Mouse (Mus musculus) WW6 (cell line): ENCODE results near the gene Cldn5.

ENCODE experiments used
- DNase-seq: peaks from one replicate; pipeline ENCODE4 v3.0.0-alpha.2; 2013; ENCODE audit warnings: low read depth, low spot score

Cldn5 gene

DNA sequence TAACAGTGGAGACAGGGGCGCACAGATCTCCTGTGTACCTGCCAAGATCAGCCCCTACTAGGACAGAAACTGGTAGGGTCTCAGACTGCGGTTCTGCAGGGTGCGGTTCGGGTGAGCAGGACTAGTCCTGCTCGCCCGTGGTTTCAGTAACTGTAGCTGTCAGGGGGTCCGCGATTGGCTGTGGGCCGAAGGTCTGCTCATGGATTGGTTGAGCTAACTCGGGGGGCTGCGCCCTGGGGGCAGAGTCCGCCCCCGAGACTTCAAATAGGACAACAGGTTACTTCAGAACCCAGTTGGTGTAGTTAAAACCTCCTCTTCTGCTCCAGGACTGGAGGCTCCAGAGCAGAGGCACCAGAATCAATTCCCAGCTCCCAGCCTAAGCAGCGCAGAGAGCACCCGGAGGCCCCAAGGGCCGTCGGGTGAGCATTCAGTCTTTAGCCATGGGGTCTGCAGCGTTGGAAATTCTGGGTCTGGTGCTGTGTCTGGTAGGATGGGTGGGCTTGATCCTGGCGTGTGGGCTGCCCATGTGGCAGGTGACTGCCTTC is at the start of gene Cldn5:
Gene Cldn5, plus strand, starts transcription at position 292 of the 545 bp plus-strand sequence.
- peak; percentile 74 for DNase-seq

DNA sequence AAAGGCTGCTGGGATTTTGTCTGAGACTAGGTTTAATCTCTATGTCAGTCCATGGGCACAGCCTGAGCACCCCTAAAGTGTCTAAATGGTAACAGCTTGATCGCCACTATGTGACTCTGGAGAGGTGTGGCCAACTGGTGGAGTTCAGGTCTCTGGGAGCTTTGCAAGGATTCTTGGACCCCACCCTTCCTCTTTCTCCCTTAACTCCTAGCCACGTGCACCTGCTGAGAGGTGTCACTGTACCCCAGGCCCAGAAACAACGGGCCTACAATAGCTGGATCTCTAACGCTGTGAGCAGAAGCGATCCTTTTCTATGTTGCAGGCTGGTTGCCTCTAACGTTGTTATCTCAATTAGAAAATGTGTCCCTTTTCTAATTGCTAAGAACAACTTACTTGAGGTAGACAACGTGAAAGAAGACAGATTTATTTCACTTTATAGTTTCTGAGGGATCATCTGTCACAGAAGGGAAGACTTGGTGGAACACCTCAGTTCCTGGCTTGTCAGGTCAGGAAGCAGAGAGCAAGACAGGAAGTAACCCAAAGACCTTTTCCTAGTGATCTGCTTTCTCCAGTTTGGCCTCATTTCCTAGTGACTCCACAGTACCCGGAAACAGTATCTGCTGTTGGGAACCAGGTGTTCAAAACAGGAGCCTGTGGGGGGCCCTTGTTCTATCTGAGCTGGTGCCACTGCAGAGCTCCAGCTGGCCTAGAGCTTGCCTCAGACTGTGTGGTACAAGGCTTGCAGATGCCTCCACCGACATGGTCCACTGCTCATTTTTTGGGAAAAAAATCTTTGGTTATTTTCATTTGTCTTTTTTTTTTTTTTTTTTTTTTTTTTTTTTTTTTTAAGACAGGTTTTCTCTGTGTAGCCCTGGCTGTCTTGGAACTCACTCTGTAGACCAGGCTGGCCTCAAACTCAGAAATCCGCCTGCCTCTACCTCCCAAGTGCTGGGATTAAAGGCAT is 48.8 kb upstream of the Cldn5 start:
- no peak for DNase-seq

DNA sequence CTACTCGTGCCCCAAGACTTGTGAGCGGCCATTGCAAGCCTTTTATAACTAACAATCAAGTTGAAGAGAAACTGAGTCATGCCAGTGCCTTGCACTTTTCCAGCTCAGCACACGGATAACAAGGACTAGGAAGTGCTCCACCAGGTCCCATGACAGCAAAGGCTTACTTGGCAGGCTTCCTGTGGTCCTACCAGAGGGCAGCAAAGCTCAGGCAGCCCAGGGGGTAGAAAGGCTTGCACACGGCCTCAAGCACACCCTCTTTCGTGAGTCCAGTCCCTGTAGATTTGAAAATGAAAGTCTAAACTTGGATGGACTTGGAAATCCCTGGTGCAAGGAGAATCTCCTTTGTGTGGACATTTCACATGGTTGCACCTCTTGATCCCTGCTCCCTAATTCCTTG is 47.5 kb upstream of the Cldn5 start:
- DNase-seq = no peak

DNA sequence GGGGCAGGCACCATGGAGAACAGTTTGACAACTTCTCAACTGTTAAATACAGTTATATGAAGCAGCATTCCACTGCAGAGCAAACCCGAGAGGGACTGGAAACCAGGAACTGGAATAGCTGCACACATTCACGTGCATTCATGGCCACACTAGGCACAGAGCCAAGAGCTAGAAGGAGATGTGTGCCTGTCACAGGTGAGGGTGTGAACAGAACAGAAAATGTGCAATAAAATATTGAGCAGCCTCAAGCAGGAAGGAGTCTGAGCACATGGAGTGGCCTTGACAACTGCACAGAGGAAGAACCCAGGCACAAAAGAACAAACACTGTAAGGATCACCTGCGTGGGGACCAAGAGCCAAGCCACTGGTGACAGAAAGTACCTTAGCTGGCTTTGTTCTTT is 46.0 kb upstream of the Cldn5 start:
- DNase-seq = no peak

DNA sequence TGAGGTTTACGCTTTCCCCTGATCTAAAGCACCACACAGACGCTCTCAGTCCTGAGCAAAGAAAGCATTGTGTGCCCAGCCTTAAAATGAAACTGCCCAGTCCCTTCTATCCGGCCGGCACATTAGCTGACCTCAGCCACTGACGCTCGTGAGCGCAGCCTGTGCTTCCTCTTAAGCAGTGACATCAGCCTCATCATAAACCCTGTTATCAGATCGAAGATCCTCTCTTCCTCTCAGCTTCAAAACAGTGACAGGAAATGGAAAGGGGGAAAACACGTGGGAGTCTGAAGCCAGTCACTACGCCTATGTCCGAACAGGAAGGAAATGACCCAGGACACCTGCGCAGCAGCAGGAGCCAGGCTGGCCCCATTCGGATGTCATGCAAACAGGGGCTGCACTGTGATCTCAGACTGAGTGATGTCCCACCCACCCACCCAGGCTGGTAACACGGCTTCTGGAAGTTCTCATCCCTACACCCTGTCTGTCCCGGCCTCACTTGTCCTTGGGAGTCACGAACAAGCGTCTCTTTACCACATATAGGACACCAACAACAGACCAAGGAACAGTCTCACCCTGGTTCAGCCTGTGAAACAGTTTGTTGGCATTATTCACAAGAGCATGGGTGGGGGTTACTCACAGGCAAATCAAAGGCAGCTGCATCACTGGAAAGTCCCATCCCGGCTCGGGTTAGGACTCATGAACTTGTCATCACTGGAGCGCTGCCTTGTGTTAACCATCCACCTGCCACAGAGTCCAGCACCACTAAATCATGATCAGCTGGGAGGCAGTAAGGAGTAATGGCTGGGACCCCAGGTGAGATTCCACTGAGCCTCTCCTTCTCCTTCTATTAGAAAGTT is 43.3 kb upstream of the Cldn5 start:
- DNase-seq = no peak

DNA sequence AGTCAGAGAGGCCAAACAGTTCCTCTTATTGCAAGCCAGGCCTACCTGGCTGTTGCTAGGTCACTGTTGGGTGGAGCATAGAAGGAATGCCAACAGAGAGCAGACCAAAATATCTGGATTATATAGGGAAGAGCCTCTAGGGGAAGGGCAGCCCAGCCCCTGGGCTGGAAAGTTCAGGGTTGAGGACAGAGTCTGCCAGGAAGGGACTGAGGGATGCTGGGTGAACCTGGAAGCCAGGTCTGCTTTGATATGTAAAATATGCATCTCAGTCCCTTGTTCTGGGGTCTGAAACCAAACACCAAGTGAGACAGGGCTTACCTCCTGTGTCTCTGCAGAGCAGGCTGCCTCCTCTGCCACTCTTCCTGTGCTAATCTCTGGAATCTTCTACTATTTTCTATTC is 38.3 kb upstream of the Cldn5 start:
- peak; percentile 33 for DNase-seq

DNA sequence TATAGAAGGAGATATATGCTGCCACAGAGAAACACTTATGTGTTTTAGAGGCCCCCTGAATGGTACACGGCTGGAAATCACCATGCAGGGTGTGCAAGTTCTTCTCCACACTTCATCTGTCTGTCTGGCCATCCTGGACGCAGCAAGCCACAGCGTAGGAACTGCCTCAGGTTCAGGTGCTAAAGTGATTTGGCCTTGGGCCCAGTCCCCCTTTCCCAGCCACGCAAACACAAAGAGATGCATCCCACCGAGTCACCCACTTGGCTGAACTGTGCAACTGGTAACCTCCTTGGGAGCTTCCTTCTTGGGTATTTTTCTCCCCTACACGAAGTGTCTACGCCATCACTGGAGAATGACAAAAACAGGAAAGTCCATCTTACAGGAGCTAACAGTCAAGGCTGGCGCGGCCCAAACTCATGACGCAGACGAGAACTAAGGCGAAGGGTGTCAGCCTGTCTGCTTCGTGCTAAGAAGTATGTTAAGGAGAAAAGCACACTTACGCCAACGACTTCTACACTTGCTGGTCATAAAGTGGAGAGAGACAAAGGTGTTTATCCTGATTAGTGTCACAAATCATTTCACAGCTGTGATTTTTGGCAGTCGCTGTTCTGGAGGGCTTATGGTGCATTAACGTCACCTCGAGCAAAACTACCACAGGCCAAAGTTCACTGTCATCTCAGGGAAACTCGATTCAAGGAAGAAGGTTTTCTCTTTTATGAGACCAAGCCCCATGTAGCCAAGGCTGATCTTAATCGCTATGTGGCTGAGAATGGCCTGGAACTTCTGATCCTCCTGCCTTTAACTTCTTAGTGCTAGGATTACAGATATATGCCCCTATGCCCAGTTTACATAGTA is 30.2 kb upstream of the Cldn5 start:
- DNase-seq = no peak

DNA sequence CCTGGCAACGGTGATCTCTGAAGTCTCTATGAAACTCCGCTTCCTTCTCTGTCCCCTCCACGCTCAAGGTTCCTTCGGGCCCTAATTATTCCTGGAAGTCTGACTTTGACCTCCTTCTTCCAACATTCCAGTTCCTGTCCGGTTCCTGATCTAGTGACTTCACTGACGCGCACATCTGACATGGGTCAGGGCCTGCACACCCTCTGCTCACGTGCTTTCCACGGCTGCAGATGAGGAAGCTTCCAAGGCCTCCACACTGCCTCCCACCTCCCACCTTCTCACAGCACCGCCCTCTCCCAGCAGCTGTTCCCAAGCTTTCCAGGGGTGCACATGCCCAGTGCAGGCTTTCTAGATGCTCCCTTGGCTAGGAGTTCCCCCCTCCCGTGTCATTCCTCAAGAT is 25.5 kb upstream of the Cldn5 start:
- no peak for DNase-seq

DNA sequence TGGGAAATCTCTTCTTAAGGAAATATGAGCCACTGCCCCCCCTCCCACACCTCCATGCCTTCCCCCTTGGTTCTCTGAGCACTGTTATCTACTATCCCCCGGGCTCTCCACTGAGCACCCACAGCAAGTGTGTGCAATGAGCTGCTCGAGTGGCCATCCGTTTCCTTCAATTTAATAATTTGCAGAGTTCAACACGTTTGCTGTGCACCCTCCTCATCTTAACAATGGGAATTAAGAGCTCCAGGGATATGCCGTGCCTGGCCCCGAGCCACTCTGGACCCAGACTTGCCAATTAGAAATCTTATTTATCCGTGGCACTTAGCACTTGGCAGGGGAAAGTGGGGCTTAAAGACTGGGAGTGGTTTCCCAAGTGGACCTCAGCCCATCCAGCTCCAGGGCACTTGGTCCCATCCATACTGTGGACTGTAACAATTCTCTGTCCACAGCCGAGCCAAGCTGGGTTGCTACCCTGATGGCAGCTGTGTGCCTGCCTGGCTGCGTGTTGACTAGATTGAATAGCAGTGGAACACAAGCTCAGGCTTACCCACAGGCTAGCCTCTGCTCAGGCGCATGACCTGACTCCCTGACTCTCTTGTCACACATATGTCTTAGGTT is 24.7 kb upstream of the Cldn5 start:
- no peak for DNase-seq

DNA sequence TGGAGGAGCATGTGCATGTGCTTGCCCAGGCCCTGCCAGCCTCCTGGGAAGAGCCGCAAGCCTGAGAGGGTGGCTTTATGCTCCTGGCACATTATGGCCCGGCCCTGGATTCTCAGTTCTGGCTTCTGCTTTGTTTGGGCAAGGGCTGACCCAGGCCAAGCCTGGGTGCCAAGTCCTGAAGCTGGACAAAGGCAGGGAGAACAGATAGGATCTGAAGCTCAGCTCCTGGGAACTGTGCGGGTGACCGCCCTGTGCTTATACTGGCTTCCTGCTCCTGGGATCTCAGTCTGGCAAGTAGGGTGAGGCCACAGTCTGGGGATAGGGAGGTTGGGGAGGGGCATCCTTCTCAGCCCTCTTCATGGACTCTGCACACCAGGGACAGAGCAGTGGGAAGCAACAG is 14.9 kb upstream of the Cldn5 start:
- DNase-seq = no peak

DNA sequence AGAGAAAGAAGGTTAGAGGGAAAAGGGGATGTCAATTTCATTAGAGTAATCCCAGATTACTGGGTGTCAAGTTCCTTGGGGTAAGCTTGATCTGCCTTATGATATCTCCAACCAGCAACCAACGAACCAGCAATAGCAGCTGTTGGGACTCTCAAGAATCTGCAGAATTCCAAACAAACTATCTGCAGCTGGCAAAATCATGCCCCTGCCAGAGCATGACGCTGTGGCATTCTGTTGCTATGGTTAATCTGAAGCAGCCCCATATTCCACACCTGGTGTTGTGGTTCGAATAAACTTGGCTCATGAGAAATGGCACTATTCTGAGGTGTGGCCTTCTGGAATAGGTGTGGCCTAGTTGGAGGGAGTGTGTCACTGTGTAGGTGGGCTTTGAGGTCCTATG is 13.7 kb upstream of the Cldn5 start:
- no peak for DNase-seq

DNA sequence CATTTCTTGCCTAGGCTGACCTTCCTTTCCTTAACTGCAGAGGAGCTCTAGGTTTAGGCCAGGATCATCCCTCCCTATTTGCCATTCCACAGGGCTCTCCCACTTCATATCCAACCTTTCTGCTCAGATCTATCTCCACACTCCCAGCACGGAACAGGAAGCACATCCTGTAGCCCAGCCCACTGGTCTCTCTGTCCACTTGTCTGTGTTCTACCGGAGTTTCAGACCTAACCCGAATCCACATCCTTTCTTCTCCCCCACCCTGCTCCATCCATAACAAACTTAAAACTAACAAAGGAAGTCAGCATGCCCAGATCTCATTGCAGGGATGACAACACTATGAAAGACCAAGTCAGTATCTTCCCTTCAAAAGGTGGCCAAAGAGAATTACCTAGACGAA is 10.3 kb upstream of the Cldn5 start:
- no peak for DNase-seq

DNA sequence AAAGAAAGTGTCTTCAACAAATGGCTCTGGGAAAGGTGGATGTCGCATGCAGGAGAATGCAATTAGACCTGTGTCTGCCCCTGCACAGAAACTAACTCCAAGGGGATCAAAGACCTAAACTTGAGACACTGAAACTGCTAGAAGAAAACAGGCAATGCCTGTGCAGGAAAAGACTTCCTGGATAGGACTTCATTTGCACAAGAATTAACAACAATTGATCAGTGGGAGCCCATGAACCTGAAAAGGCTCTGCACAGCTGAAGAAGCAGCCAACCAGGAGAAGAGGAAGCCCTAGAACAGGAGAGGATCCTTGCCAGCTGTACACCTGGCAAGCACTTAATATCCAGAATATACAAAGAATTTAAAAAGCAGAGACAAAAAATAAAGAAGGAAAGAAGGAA is 7.1 kb upstream of the Cldn5 start:
- DNase-seq = no peak

DNA sequence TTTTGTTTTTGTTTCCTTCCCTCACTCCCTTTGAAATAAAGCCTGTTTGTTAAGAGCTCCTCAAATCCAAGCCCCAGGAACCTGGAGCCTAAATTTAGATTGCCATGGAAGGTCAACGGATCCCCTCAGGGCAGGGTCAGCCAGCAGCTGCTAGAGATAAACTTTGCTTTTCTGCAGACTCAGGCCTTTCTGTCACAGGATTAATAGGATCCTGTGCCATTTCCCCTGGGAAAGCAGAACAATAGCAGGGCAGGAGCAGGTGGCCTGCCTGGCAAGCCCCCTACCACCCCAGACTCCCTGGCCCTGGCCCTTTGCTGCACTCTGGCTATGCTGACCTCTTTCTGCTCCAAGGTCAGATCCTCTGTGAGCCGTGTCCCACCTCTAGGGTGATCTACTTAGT is 2.7 kb upstream of the Cldn5 start:
- DNase-seq = no peak

DNA sequence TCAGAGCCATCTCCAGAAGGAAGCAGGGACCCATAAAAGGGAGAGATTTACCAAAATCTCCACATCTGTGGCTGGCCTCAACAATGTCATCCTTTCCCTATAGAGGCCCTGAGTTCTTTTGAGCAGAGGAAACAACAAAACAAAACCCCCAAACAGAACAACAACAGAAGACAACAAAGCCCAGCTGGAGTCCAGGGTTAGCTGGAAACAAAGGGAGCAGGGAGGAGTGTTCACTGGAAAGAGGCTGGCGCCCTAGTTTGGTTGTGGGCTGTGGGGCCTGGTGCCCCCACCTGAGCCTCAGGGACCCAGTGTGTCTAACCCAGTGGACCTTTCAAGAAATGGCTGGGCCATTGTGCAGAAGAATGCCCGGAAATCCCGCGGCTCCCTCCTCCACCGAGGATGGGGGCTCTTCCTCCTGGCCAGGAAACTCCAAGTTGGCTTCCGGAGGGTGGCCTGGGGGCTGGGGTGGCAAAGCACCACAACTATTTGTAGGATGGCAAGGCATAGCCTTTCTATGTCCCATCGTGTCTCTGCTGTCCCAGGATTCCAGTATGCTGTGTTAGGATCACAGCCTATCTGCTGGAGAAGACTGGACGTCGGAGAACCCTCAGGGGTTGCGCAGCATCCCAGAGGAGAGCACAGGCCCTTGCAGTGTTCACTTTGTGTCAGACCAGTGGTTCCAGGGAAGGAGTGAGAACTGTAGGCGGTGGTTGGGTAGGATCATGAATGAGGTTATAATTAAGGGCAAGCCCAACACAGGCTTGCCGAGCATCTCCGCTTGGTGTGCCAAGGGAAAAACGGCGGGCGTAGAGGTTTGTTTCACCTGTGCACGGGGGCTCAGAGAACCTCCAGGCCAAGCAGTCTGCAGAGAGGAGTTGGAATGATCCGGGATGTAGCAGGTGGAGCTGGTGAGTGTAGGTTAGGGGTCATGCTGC is 759 bp upstream of the Cldn5 start:
- DNase-seq = no peak

DNA sequence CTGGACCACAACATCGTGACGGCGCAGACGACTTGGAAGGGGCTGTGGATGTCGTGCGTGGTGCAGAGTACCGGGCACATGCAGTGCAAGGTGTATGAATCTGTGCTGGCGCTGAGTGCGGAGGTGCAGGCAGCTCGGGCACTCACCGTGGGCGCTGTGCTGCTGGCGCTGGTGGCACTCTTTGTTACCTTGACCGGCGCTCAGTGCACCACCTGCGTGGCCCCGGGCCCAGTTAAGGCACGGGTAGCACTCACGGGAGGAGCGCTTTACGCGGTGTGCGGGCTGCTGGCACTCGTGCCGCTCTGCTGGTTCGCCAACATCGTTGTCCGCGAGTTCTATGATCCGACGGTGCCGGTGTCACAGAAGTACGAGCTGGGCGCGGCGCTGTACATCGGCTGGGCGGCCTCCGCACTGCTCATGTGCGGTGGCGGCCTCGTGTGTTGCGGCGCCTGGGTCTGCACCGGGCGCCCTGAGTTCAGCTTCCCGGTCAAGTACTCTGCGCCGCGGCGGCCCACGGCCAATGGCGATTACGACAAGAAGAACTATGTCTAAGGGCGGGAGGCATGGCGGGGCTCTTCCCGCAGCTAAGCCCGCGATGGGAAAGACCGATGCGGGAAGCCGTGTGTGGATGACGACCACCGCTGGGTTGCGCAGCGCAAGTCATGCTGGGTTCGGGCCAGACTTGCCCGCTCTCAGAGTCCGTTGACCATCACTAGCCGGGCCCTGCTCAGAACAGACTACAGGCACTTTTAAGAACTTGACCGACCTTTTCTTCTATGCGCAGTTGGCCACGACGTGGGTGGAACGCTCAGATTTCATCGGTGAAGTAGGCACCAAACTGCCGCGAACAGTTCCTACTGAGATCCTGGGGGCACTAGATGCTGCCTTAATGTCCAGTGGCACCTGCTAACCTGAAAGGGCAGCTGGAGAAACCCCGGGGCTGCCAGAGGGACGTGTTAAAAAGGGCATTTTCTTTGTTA is 744 bp downstream of the Cldn5 start:
- peak; percentile 43 for DNase-seq

DNA sequence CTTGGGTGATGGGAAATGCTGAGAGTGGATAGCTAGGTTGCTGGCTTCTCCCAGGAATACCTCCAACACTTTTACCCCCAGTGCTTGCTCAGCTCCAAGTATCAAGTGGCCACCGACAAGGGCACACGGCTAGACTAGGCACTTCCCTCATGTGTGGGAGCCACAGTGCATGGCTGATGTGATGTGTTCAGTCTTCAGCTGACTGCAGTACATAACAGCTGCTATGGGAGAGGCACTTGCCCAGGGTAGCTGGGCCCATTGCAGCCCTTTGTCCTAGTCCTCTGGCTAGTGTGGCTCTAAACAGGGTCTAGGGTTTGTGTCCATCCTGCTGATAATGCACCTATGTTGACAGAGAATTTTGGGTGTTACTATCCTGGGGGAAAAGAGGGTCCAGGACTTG is 1.8 kb downstream of the Cldn5 start:
- DNase-seq = no peak

DNA sequence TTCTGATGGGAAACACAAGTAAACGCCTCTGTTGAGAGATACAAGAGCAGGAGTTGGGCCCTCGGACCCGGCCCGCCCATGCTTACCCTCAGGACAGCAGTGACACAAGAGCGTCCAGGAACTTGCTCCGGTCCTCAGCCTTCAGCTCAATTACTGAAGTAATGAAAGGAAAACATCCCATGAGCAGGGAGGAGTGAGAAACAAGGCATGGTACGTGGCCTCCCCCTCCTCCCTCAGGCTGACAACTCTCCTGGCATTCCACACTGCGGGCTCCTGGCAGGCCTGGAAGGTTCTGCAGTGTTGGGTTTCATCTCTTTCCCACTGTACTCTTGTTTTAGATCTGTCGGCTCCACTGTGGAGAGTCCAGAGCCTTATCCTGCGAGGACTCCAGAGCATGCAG is 5.2 kb downstream of the Cldn5 start:
- DNase-seq = no peak

DNA sequence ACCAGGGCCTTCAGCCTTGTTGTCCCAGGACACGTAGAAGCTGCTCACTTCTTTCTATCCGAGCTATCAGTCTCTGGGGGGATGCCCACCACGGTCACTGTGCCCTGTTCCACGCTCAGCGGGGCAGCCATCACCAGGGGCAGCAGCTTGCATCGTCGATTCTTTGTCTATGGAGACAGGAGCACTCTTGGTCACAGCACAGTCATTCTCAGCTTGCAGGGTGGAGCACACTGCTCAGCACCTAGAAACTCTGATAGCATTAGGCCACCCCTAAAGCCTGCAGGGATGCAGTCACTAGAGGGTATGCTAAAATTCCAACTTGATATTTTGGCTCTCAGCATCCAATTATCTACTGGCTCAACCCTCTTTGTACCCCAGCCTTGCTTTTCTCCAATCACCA is 8.4 kb downstream of the Cldn5 start:
- DNase-seq = no peak
